Mouse (Mus musculus) C2C12 (cell line): ENCODE results near the gene Rbm14. TPM values are rescaled to one million over a fixed set of nuclear protein-coding genes. Genes with fewer than 3 reads are reported as not detected.

Experiments
- H3K27me3 ChIP-seq: one replicate; pipeline ENCODE4 v1.6.1; 2011; ENCODE audit not compliant: control insufficient read depth, insufficient read depth, insufficient read length
- H3K36me3 ChIP-seq: one replicate; pipeline ENCODE4 v1.6.1; 2011; ENCODE audit not compliant: control insufficient read depth, insufficient read depth
- H3K4me3 ChIP-seq: one replicate; pipeline ENCODE4 v1.5.1; 2011; ENCODE audit warnings: mild to moderate bottlenecking, control low read depth; ENCODE audit not compliant: poor library complexity, insufficient read depth, severe bottlenecking
- H3K79me2 ChIP-seq: one replicate; pipeline ENCODE4 v1.6.1; 2011; ENCODE audit not compliant: control insufficient read depth, insufficient read depth
- H3K79me3 ChIP-seq: one replicate; pipeline ENCODE4 v1.6.1; 2011; ENCODE audit warnings: low read depth, control low read depth
- H3ac ChIP-seq: one replicate; pipeline ENCODE3; 2011; ENCODE audit warnings: low read depth; ENCODE audit not compliant: control insufficient read depth, insufficient read length
- CEBPB ChIP-seq: IDR thresholded peaks from one replicate; pipeline ENCODE4 v1.6.1; 2011; ENCODE audit warnings: low read depth, mild to moderate bottlenecking, control low read depth, moderate library complexity
- CTCF ChIP-seq: IDR thresholded peaks from one replicate; pipeline ENCODE4 v1.5.1; 2011; ENCODE audit not compliant: control insufficient read depth, insufficient read depth, insufficient read length
- FOSL1 ChIP-seq: IDR thresholded peaks from one replicate; pipeline ENCODE4 v1.8.0; 2011; ENCODE audit warnings: mild to moderate bottlenecking, low read length; ENCODE audit not compliant: poor library complexity, insufficient read depth, severe bottlenecking
- MAX ChIP-seq: IDR thresholded peaks from one replicate; pipeline ENCODE4 v1.6.1; 2011; ENCODE audit warnings: mild to moderate bottlenecking, control low read depth
- MYOD1 ChIP-seq: IDR thresholded peaks from one replicate; pipeline ENCODE4 v1.6.1; 2011; ENCODE audit warnings: low read depth; ENCODE audit not compliant: control insufficient read depth, insufficient read length
- MYOG ChIP-seq: IDR thresholded peaks from one replicate; pipeline ENCODE4 v1.6.1; 2011; ENCODE audit not compliant: control insufficient read depth, insufficient read length; ENCODE audit errors: extremely low read depth
- USF1 ChIP-seq: IDR thresholded peaks from one replicate; pipeline ENCODE4 v1.6.1; 2011; ENCODE audit warnings: low read depth, mild to moderate bottlenecking, control low read depth, moderate library complexity
- polyA plus RNA-seq: library from polyadenylated mRNA; unstranded; fragments of >200 nt; fragmentation: generic; extraction: Trizol; gene quantifications from one replicate; pipeline ENCODE4 v1.2.1, GENCODE M21; 2012; ENCODE audit warnings: missing spikeins

Rbm14 gene
- polyA plus RNA-seq, 1 experiment = 95.2 TPM

GRCm38 (mm10) chr19:4850281-4850680 is 38.8 kb upstream of the Rbm14 start:
- TF ChIP-seq CEBPB (no peak), MYOG (no peak), MAX (no peak), FOSL1 (no peak), USF1 (no peak), CTCF (no peak), MYOD1 (no peak)
- Histone ChIP-seq H3K27me3 (peaks cover 37% of the 10 kb centered on the region), H3K79me3 (no peaks in the 10 kb centered on the region), H3ac (no peak overlapping the region), H3K4me3 (no peak overlapping the region), H3K79me2 (no peaks in the 10 kb centered on the region), H3K36me3 (no peaks in the 10 kb centered on the region)

- Histone ChIP-seq H3K27me3 (peaks cover 34% of the 10 kb centered on the region), H3ac (no peak overlapping the region), H3K79me2 (no peaks in the 10 kb centered on the region), H3K79me3 (no peaks in the 10 kb centered on the region), H3K36me3 (no peaks in the 10 kb centered on the region), H3K4me3 (no peak overlapping the region)
- TF ChIP-seq MAX (no peak), USF1 (no peak), MYOG (no peak), FOSL1 (no peak), CTCF (no peak), MYOD1 (no peak), CEBPB (no peak)
Measured at GRCm38 (mm10) chr19:4849800-4850199, 38.4 kb upstream of the Rbm14 start.

- peak; percentile 34 for TF ChIP-seq CTCF
- TF ChIP-seq FOSL1 = no peak
- Histone ChIP-seq H3K79me3 (no peaks in the 10 kb centered on the region), H3K4me3 (no peak overlapping the region), H3K79me2 (no peaks in the 10 kb centered on the region), H3ac (no peak overlapping the region), H3K27me3 (peaks cover 30% of the 10 kb centered on the region), H3K36me3 (no peaks in the 10 kb centered on the region)
Measured at GRCm38 (mm10) chr19:4847490-4847889, 36.1 kb upstream of the Rbm14 start.

- no peaks in the 10 kb centered on the region for H3K36me3 ChIP-seq
- H3ac ChIP-seq = no peak overlapping the region
- peaks cover 39% of the 10 kb centered on the region for H3K27me3 ChIP-seq
- H3K79me2 ChIP-seq = no peaks in the 10 kb centered on the region
- no peaks in the 10 kb centered on the region for H3K79me3 ChIP-seq
- no peak overlapping the region for H3K4me3 ChIP-seq
- TF ChIP-seq MYOD1 (no peak), CEBPB (no peak), MYOG (no peak), USF1 (no peak), CTCF (no peak), FOSL1 (no peak), MAX (no peak)
Measured at GRCm38 (mm10) chr19:4845846-4846245, 34.4 kb upstream of the Rbm14 start.

- TF ChIP-seq MAX (no peak), MYOD1 (no peak), FOSL1 (no peak), USF1 (no peak), MYOG (no peak), CTCF (no peak), CEBPB (no peak)
- no peak overlapping the region for H3K4me3 ChIP-seq
- no peaks in the 10 kb centered on the region for H3K36me3 ChIP-seq
- H3K27me3 ChIP-seq = peaks cover 26% of the 10 kb centered on the region
- no peaks in the 10 kb centered on the region for H3K79me3 ChIP-seq
- no peak overlapping the region for H3ac ChIP-seq
- H3K79me2 ChIP-seq = no peaks in the 10 kb centered on the region
Measured at GRCm38 (mm10) chr19:4842611-4843010, 31.2 kb upstream of the Rbm14 start.

GRCm38 (mm10) chr19:4840848-4841247 is 29.4 kb upstream of the Rbm14 start:
- H3K27me3 ChIP-seq = peaks cover 23% of the 10 kb centered on the region
- no peak for TF ChIP-seq MYOG
- no peak for TF ChIP-seq MYOD1
- TF ChIP-seq CEBPB = no peak
- no peak for TF ChIP-seq MAX
- TF ChIP-seq USF1 = no peak
- TF ChIP-seq FOSL1 = no peak
- TF ChIP-seq CTCF = no peak
- no peaks in the 10 kb centered on the region for H3K79me3 ChIP-seq
- H3K79me2 ChIP-seq = no peaks in the 10 kb centered on the region
- H3ac ChIP-seq = no peak overlapping the region
- no peak overlapping the region for H3K4me3 ChIP-seq
- H3K36me3 ChIP-seq = no peaks in the 10 kb centered on the region
